Mouse (Mus musculus): ENCODE data around the gene Kifc5b.

DNA sequence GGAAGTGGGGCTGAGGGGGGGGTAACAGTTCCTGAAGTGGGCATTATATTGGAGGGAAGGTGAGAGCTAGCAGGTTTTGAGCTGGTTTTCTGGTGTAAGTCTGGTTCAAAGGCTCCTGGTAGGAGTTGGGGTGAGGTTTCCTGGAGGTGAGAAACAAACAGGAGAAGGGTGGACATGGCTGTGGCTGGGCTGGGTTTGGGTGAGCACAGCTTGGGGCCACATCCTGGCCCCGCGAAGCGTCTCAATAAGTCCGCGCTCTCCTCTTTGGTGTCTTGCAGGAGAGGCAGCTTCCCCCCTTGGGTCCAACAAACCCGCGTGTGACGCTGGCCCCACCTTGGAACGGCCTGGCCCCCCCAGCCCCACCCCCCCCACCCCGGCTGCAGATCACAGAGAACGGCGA is 53.3 kb downstream of the Kifc5b start:
- TF ChIP-seq POLR2A (IDR thresholded peaks at IDR 0.05; ENCODE audit: control insufficient read depth, extremely low read depth, insufficient read depth, low read length, poor library complexity): no peak
- no peak for TF ChIP-seq CTCF (IDR thresholded peaks at IDR 0.05; ENCODE audit: borderline replicate concordance, control insufficient read depth, extremely low read depth, insufficient read depth, low read length, poor library complexity)
